Mouse (Mus musculus) embryo, embryonic 9.5 days (tissue): ENCODE results near the gene 6030458C11Rik.
"Not testable (repeated sequence)": the region's sequence is repeated elsewhere in the genome, so short reads cannot be mapped to it uniquely, and the experiment has no call there.

Experiments
- DNase-seq: peaks from one replicate; pipeline ENCODE4 v3.0.0-alpha.2; 2017; ENCODE audit errors: extremely low spot score

6030458C11Rik gene

DNA sequence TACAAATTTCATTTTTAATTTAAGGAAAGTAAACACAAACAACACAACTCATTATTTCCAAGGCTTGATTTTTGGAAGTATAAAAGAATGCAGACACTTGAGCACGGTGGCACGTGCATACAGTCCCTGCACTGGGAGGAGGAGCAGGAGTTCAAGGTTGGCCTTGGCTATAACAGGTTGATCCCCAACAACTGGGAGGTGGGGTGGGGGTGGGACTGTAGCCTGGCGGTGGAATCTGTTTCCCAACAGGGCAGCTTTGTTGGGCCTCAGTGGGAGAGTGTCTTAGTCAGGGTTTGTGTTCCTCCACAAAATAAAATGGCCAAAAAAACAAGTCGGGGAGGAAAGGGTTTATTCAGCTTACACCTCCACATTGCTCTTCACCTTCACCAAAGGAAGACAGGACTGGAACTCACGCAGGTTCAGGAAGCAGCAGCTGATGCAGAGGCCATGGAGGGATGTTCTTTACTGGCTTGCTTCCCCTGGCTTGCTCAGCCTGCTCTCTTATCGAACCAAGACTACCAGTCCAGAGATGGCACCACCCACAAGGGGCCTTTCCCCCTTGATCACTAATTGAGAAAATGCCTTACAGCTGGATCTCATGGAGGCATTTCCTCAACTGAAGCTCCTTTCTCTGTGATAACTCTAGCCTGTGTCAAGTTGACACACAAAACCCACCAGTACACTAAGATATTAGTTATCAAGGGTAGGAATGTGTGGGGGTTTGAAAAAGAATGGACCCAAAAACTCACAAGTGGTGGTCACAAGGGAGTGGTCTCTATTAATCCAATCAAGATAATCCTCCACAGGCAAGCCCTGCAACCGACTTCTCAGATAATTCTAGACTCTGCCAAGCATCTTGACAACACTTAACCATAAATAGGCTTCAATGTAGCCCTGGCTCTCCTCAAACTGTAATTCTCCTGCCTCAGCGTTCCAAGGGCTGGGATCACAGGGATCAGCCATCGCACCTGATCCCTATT, 1.7 kb downstream of the 6030458C11Rik start:
- DNase-seq, result no peak

DNA sequence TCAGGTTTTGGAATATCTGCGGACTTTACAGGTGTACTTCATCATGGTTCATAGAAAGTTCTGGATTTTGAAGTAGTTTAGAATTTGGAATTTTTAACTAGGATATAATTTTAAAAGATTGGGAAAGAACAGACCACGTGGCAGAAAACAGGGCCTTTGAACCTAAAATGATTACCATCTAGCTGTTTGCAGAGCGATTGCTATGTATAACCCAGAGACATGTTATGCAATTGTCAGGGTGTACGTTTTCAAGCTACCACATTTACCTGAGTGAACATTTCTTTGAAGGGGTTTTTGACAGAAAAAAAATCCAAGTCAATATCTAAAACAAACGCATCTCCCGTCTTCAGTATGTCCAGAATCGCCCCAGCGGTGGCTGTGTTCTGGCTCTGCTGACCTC, 6.9 kb downstream of the 6030458C11Rik start:
- DNase-seq, result no peak

DNA sequence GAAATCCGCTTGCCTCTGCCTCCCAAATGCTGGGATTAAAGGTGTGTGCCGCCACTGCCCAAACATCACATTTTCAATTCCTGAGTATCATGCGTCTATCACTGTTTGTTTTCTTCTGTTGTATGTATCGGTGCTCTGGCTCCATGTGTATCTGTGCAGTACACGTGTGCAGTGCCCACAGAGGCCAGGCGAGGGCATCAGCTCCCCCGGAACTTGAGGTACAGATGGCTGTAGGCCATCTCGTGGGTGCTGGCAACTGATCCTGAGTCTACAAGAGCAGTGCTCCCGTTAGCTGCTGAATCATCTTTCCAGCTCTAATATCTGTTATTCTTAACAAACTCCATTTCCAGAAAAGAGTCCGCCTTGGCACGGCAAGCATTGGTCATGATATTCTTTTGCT, 11.8 kb downstream of the 6030458C11Rik start:
- no peak for DNase-seq

DNA sequence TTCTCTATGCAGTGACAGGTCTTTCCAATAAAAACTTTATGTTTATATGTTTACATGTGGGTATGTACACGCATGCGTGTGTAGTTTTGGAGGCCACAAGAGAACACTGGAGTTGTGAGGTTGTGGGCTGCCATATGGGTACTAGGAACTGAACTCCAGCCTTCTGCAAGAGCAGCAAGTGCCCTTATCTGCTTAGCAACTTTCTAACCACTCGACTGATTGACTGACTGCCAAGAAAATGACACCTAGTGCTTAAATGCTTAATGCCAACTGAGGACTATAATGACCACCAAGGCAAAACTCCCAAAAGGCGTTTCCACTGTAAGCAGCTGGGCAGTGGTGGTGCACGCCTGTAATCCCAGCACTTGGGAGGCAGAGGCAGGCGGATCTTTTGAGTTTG, 15.1 kb downstream of the 6030458C11Rik start:
- no peak for DNase-seq

DNA sequence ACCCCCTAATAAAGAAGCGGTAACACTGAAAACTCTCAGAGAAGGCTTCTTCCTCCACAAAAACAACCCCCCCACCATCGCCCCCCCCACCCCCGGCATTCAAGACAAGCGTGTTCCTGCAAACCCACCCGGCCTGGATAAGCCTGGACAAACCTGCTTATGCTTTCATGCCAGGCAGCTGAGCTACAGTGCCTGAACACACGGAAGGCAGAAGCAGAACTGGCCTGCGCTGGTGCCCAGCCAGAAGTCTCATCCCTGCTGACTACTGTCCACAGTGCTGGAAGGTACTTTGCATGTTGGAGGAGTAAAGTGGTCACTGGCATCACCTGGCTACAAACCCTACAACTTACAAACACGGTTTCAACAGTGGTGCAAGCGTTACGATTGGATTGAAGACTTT, 17.4 kb downstream of the 6030458C11Rik start:
- DNase-seq, result no peak

GRCm38 (mm10) chr15:12805071-12805470, 19.4 kb downstream of the 6030458C11Rik start:
- no peak for DNase-seq

- DNase-seq, result not testable (repeated sequence)
Measured at GRCm38 (mm10) chr15:12801142-12801506, 23.3 kb downstream of the 6030458C11Rik start.

- DNase-seq, result no peak
Measured at GRCm38 (mm10) chr15:12800405-12801141, 23.9 kb downstream of the 6030458C11Rik start.

DNA sequence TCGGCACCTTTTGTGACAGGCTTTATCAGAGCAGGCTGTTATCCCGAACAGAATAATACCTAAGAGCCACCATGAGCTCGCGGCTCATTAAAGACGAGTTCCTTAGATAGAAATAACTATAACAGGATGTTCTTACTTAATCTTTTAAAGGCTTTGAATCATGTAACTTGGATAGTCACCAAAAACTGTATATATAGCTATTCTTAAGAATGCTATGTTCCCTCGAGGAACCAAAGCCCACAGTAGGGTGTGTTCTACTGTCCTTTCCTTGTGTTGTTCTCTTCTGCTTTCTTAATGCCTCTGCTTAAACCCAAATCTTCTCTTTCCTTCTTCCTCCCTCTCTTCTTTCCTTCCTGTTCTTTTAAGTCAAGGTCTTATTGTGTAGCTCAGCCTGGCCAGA, 26.4 kb downstream of the 6030458C11Rik start:
- DNase-seq, result no peak

DNA sequence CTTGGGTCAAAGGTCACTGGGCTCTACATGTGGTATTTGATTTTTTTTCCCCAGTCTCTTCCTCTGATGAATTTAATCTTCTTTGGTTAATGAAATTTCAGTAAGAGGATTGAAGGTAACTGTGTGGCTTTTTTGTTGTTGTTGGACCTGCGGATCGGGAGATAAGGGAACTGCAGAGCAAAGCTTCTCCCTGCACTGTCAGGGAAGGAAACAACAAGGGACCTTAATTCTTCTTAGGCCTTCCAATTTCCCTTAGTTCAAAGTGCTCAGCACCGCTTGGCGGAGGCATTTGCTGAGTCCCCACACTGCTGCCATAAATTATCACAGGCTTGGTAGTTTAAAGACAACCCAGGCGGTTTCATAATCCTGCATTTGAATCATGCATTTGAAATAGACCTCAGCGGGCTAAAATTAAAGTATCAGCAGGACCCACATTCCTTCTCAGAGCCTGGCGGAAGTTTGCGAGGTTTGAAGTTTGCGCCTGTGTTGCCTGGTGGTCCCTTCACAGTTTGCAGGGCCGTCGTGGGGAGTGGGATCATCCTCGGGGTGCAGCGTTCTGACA, 28.5 kb downstream of the 6030458C11Rik start:
- no peak for DNase-seq

- DNase-seq, result peak; percentile 69
Measured at GRCm38 (mm10) chr15:12795457-12795894, 29.0 kb downstream of the 6030458C11Rik start.

DNA sequence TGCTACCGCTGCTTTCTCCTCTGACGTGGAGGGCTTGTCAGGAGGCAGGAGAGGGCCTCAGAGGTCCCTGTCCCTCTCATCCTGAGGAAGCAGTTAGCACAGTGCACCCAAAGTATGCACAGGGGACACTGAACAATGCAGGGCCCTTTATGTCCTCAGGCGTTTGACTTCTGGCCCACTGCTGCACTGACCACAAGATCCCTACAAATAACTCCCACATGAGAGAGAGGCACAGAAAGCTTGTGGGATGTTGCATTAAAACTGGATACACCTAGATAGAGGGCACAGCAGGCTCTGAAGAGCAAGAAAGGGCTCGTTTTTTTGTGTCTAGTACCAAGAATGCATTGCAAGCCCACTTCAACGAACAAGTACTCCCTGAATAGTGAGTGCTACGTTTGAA, 30.1 kb downstream of the 6030458C11Rik start:
- DNase-seq, result no peak

DNA sequence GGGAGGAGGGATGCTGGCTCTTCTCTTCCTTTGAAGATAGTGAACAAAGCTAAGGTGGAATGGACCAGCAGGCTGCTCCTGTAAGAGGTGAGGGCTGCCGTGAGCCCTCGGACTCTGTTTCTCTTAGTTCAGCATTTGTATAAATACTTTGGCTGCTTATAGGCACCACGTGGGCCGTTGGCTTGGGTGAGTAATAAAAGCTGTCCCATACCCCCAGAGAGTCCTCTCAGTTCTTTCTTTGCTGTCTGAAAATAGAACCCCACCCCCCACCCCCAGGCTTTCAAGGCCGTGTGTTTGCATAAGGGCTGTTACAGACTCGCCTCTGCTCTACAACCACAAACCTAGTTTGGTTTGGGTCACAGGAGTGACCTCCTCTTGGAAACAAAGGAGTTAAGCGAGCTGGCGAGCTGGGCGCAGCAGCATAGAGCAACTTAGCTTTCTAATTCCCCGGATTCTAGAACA, 35.0 kb downstream of the 6030458C11Rik start:
- DNase-seq, result peak; percentile 38

DNA sequence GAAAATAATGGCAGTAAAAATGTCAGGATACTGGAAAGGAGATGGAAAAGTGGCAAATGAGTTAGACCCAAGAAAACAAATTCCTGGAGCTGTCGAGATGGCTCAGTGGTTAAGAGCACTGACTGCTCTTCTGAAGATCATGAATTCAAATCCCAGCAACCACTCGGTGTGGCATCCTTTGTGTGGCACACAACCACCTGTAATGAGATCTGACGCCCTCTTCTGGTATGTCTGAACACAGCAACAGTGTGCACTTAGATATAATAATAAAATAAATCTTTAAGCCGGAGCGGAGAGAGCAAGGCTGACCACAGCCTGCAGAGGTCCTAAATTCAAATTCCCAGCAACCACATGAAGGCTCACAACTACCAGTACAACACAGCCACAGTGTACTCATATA, 35.9 kb downstream of the 6030458C11Rik start:
- no peak for DNase-seq

- no peak for DNase-seq
Measured at GRCm38 (mm10) chr15:12781729-12782326, 42.6 kb downstream of the 6030458C11Rik start.

DNA sequence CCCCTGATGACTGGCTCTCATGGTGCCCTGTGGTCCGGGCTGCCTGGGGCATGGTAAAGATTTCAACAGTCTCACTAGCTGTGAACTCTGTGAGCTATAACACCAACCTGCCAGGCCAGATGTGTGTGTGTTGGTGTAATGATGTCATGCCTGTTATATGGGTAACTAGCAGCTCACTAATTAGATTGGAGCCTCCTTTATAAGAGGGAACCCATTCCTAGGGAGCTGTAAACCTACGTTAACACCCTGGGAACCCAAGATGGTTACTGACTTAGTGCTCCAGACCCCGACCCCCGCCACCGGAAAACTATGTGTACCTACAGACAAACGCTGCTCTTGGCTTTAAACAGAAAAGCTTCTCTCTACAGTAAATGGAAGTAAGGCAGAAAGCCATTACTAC, 43.2 kb downstream of the 6030458C11Rik start:
- no peak for DNase-seq

DNA sequence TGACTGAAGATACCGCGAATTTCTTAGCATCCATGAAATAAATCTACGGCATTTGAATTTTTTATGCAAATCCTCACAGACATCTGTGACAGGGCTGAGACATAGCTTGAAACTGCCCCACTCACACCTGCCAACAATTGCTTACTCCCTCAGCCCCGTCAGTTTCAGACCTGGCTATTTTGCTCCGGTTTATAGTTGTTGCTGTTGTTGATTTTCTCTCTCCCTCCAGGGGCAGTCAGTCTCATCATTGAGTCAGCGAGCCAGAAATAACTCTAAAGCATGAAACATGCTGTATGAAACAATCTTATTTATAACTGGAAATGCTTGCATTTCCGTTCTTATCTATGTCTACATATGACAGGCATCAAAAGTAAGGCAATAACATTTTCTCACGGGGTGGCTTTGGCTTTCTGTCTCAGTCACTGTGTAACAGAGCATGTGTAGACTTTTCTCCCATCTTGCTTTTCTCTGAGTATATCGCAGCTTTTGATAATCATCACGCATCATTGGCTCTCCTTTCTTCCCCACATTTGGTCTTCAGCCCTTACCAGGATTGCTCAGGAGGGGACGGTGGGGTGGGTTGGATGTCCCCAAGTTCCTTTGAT, 50.2 kb downstream of the 6030458C11Rik start:
- DNase-seq, result no peak

DNA sequence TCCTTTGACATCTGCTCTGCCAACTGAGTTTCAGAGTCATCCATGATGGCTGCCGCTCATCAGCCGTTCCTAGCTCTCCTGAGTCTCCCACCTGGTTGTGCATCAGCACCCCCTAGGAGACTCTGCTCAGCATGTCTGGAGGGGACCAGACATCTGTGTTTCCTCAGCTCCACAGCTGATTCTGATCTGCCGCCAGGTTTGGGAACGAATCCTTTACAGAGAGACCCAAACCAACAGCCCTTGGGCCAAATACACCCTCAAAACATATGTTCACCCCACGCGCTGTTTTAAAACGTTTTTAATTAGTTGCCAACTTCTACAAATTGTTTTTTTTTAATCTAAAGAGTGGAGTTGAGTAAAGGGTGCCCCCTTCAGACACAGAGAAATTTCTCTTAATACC, 53.5 kb downstream of the 6030458C11Rik start:
- no peak for DNase-seq

DNA sequence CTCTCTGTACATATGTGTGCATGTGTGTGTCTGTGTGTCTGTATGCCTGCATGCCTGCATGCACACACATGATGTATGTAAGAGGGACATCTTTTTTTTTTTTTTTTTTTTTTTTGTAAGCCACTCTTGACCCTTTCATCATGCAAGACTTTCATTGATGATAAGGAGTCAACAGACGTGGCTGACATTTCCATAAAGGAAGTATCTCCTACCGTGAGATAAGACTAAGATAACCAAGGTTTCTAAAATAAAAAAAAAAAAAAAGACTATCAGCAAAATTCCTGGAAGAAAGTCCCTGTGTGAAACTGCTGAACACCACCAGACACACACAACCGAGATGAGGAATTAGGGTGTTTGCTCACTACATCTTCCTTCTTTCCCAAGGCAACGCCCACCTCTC, 57.6 kb downstream of the 6030458C11Rik start:
- no peak for DNase-seq

- no peak for DNase-seq
Measured at GRCm38 (mm10) chr15:12763147-12763546, 61.3 kb downstream of the 6030458C11Rik start.

DNA sequence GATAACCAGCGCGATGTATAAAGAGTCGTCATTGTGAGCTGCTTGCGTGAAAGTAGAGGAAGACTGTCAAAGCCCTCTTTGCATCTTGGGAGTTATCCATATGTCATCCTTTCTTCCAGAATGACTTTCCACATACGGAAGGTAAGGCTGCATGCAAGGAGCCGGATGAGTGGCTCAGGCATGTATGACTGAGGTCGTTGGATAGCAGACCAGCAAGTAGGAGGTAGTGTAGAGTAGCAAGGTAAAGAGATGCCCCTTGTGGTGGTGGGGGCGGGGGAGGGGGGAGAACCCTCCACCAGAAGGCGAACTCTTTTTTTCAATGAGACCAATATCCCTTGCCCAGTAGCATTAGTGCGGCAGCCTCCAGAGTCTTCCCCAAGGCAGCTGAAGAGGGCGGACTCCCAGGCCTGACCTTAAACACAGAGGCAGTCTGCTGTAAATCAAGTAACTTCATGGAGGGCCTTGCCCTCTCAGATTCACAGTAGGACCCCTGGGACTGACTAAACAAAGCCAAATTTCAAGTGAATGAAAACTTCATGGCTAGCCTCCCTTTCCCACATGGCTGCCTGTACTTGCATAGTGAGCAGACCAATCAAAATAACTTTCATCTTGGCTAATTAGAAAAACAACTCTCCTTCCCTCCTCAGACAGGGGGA, 62.1 kb downstream of the 6030458C11Rik start:
- DNase-seq, result peak; percentile 24
